Mouse (Mus musculus) megakaryocyte-erythroid progenitor cell, adult 5 weeks (primary cell): ENCODE results near the gene Gm3250. TPM values are rescaled to one million over a fixed set of nuclear protein-coding genes. Genes with fewer than 3 reads are reported as not detected.

Experiments
- polyA plus RNA-seq: library from polyadenylated mRNA; stranded (reverse); fragments of >175 nt; gene quantifications from 2 replicates; pipeline ENCODE4 v1.2.3, GENCODE M21; 2012

Gene Gm3250
- not detected in 2 replicates for polyA plus RNA-seq

GRCm38 (mm10) chr10:77782442-77782841 is at the start of gene Gm3250:
Gm3250 (minus strand) TSS chr10:77782542.

GRCm38 (mm10) chr10:77826951-77827350 is 44.6 kb upstream of the Gm3250 start, which contains the start of gene Krtap10-4:
Krtap10-4 (minus strand) TSS chr10:77827095.

GRCm38 (mm10) chr10:77814382-77814781 is 32.0 kb upstream of the Gm3250 start, which contains the start of gene Gm2696:
Gm2696 (plus strand) TSS chr10:77814682.

GRCm38 (mm10) chr10:77811743-77812142 is 29.4 kb upstream of the Gm3250 start, which contains the start of gene Gm9507:
Gm9507 (minus strand) TSS chr10:77811843.

GRCm38 (mm10) chr10:77798921-77799508 is 16.7 kb upstream of the Gm3250 start, which contains the start of gene Gm19668:
Gm19668 (minus strand) TSS chr10:77799133.

GRCm38 (mm10) chr10:77794976-77795375 is 12.6 kb upstream of the Gm3250 start, which contains the start of gene Gm9639:
Gm9639 (minus strand) TSS chr10:77795076.

GRCm38 (mm10) chr10:77787876-77788275 is 5.5 kb upstream of the Gm3250 start, which contains the start of gene Gm7137:
Gm7137 (minus strand) TSS chr10:77788200.

GRCm38 (mm10) chr10:77776844-77777243 is 5.5 kb downstream of the Gm3250 start, which contains the start of gene Gm7138:
Gm7138 (minus strand) TSS chr10:77776944.

GRCm38 (mm10) chr10:77771225-77771624 is 11.1 kb downstream of the Gm3250 start, which contains the start of gene Gm3238:
Gm3238 (minus strand) TSS chr10:77771325.

GRCm38 (mm10) chr10:77759582-77759981 is 22.8 kb downstream of the Gm3250 start, which contains the start of gene Gm3233:
Gm3233 (minus strand) TSS chr10:77759682.

GRCm38 (mm10) chr10:77751254-77751653 is 31.1 kb downstream of the Gm3250 start, which contains the start of gene Gm9736:
Gm9736 (minus strand) TSS chr10:77751354.

GRCm38 (mm10) chr10:77741924-77742688 is 40.2 kb downstream of the Gm3250 start, which contains the start of gene Gm18596:
Gm18596 (minus strand) TSS chr10:77742638.

Other genes starting within 250 kb of the Gm3250 start
- 119 and 164 TPM in 2 replicates for gene Pttg1ip, start 200.8 kb downstream of the Gm3250 start, polyA plus RNA-seq
- gene Sumo3, start 176.4 kb downstream of the Gm3250 start, polyA plus RNA-seq = 207 and 270 TPM in 2 replicates
- 2.6 TPM in 1 of 2 replicates, not detected in the other for gene Gm49325, start 176.3 kb downstream of the Gm3250 start, polyA plus RNA-seq
- gene Ube2g2, start 160.3 kb downstream of the Gm3250 start, polyA plus RNA-seq = 43.2 and 45.3 TPM in 2 replicates
- gene Tspear, start 96.0 kb downstream of the Gm3250 start, polyA plus RNA-seq = 0.16 and 0.70 TPM in 2 replicates
- gene Gm19402, start 91.8 kb downstream of the Gm3250 start, polyA plus RNA-seq = not detected in 2 replicates
- gene Gm9508, start 85.3 kb downstream of the Gm3250 start, polyA plus RNA-seq = 0.09 TPM in 1 of 2 replicates, not detected in the other
- gene Gm10272, start 75.9 kb downstream of the Gm3250 start, polyA plus RNA-seq = not detected in 2 replicates
- gene Gm10024, start 71.1 kb downstream of the Gm3250 start, polyA plus RNA-seq = not detected in 2 replicates
- gene Gm10142, start 66.7 kb downstream of the Gm3250 start, polyA plus RNA-seq = not detected in 2 replicates
- gene Krtap12-1, start 61.9 kb downstream of the Gm3250 start, polyA plus RNA-seq = not detected in 2 replicates
- not detected in 2 replicates for gene Gm10100, start 56.1 kb downstream of the Gm3250 start, polyA plus RNA-seq
- gene Gm18596, start 39.9 kb downstream of the Gm3250 start, polyA plus RNA-seq = not detected in 2 replicates
- not detected in 2 replicates for gene Gm9736, start 31.2 kb downstream of the Gm3250 start, polyA plus RNA-seq
- gene Gm3233, start 22.9 kb downstream of the Gm3250 start, polyA plus RNA-seq = not detected in 2 replicates
- not detected in 2 replicates for gene Gm3238, start 11.2 kb downstream of the Gm3250 start, polyA plus RNA-seq
- gene Gm7138, start 5.6 kb downstream of the Gm3250 start, polyA plus RNA-seq = not detected in 2 replicates
- not detected in 2 replicates for gene Gm7137, start 5.7 kb upstream of the Gm3250 start, polyA plus RNA-seq
- not detected in 2 replicates for gene Gm9639, start 12.5 kb upstream of the Gm3250 start, polyA plus RNA-seq
- gene Gm19668, start 16.6 kb upstream of the Gm3250 start, polyA plus RNA-seq = not detected in 2 replicates
- gene Gm9507, start 29.3 kb upstream of the Gm3250 start, polyA plus RNA-seq = not detected in 2 replicates
- not detected in 2 replicates for gene Gm2696, start 32.1 kb upstream of the Gm3250 start, polyA plus RNA-seq
- gene Krtap10-4, start 44.6 kb upstream of the Gm3250 start, polyA plus RNA-seq = not detected in 2 replicates
- not detected in 2 replicates for gene Krtap10-10, start 53.4 kb upstream of the Gm3250 start, polyA plus RNA-seq
- not detected in 2 replicates for gene Gm36176, start 64.3 kb upstream of the Gm3250 start, polyA plus RNA-seq
- gene Gm10318, start 70.3 kb upstream of the Gm3250 start, polyA plus RNA-seq = 0.12 TPM in 1 of 2 replicates, not detected in the other
- not detected in 2 replicates for gene Gm3285, start 79.4 kb upstream of the Gm3250 start, polyA plus RNA-seq
- 0.07 and 0.10 TPM in 2 replicates for gene Lrrc3, start 120.0 kb upstream of the Gm3250 start, polyA plus RNA-seq
- gene Trpm2, start 188.0 kb upstream of the Gm3250 start, polyA plus RNA-seq = 1.8 and 3.2 TPM in 2 replicates
- gene 1810043G02Rik, start 196.0 kb upstream of the Gm3250 start, polyA plus RNA-seq = 31.2 and 32.5 TPM in 2 replicates
- 92.4 and 96.4 TPM in 2 replicates for gene Pfkl, start 227.5 kb upstream of the Gm3250 start, polyA plus RNA-seq